Mouse (Mus musculus) kidney, adult 18-20 months (tissue): ENCODE measurements around the gene Sephs2.

Experiments
- DNase-seq: peaks from one replicate; pipeline ENCODE4 v3.0.0; 2021

Sephs2 gene

DNA sequence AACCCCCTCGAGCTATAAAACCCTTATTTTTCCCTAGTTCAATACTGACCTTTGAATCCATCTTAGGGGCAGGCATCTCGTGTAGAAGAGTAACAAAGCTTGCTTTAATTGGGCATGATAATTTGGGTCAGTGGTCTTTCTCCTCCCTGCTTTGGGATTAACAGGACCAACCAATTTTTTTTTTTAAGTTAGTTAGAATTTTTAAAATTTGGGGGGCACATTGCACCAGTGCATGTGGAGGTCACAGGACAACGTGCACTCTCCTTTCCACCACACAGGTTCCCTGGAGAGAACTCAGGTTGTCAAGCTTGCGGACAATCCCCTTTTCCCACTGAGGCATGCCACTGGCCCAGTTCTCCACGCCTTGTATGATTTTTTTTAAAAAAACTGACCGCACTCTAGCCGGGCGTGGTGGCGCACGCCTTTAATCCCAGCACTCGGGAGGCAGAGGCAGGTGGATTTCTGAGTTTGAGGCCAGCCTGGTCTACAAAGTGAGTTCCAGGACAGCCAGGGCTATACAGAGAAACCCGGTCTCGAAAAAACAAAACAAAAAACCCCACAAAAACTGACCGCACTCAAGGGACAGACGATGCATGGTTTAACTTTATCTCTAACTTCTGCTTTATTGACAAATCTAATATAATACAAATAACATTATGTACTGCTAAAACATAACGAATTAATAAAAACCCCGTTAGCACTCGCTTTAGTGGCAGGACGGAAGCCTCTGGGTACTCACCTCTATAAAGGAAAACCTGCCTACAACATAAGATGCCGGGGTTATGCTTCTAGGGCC lies 41.8 kb downstream of the Sephs2 start:
- DNase-seq: no peak

DNA sequence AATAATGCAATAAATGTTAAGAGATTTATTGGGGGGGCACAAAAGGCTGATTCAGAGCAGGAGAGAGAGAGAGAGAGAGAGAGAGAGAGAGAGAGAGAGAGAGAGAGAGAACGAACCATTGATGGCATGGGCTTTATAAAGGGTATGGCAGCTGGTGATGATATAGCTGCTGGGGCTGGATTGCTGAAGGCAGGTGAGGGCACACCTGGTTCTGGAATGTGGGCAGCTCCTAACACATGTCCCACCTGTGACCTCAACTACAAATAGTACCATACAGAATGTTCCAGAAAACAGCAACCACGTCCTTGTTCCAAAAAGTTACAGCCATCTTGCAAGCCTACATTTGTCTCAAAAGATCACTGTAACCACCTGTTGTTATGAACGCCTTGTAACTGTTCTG lies 42.5 kb downstream of the Sephs2 start:
- no peak for DNase-seq

DNA sequence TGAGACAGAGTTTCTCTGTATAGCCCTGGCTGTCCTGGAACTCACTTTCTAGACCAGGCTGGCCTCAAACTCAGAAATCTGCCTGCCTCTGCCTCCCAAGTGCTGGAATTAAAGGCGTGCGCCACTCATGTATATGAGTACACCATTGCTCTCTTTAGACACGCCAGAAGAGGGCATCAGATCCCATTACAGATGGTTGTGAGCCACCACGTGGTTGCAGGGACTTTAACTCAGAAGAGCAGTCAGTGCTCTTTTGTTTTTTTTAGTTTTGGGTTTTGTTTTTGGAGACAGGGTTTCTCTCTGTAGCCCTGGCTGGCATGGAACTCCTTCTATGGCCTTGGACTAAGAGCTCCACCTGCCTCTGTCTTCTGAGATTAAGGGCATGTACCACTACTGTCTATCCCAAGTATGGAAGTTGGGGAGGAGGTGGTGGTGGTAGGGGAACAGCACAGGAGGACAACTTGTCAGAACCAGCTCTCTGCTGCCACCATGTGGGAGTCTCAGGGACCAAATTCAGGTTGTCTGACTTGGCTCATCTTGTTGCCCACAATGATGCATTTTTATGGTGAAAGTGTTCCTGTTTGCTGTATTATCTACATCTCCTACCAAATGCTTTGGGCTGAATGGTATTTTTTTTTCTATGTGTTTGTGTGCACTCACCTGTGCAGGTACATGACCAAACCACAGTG lies 45.1 kb downstream of the Sephs2 start:
- DNase-seq: peak; percentile 81

DNA sequence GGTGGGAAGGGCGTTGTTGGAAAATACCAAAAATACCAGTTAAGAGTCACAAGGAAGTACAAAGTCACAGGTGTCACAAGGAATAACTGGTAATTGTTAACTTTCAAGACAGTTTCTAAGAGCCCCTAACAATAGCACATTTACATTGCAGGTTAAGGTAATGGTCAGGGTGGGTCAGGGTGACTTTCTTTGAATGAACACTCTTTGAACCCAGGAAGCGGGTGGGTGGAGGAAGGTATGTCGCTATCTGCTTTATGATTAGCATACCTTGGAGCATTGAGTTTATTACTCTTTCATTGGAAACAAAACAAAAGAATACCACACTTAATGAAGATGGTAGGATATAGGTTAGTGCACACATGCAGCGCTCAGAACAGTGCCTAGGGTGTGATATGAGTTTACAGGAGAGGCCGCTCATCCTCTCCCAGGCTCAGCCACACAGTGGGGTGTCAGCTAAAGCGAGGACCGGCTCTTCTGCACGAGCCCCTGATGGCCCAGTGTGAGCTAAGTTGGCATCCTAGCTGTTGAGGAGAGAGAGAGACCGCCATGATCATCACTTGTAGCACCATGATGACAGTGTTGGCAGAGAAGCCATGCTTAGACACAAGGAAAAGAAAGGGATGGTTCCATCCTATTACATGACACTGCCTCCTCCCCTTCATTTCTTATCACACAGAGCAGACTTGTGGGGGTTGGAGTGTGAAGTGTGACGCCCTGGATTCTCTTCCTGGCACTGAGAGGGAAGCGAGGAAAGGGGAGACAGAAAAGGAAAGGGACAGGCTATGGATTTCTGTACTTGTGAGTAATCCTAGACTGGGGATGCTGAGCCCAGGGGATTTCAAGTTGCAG lies 48.5 kb downstream of the Sephs2 start:
- no peak for DNase-seq

DNA sequence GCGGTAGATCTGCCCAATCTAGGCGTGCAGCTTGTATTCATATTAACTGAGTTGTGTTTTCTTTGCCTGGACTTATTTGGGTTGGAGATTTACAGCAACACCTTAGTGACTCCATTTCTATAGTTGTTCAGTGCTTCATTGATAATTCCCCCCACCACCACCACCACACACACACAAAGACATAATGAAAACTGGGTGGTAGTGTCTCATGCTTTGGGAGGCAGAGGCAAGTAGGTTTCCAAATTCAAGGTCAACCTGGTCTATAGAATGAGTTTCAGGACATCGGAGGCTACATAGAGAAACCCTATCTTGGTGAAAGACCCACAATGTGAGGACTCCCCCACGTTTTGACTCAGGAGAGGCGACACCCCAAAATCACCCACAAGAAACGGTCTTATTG lies 49.2 kb downstream of the Sephs2 start:
- no peak for DNase-seq

DNA sequence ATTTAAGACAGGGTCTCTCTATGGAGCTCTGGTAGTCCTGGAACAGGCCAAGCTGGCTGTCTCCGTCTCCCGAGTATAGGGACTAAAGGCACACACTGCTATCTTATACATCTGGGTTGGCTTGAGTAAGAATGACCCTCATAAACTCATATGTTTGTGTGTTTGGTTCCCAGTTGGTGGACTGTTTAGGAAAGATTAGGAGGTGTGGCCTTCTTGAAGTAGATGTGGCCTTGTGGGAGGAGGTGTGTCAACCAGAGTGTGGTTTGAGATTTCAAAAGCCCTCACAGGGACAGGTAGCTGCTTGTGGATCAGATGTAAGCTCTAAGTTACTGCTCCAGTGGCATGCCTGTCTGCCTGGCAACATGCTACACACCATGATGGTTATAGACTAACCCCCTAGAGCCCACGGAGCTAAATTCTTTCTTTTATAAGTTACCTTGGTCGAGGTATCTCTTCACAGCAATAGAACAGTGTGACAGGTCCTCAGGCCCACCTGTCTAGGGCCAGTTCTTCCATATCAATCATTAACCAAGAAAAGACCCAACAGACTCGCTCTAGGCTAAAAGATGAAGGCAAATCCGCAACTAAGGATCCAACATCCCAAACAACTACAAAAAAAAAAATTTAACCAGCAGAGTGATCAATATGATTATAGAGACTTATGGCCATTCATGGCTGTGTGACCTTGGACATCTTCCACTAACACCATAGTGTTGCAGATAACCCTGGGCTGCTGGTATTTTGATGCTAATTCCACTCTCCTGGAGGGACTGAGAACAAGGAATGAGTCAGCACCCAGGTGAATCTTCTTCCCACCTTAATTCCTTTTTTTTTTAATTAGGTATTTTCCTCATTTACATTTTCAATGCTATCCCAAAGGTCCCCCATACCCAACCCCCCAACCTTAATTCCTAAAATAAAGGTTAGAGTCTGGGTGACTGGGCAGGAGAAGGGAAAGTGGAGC lies 50.1 kb downstream of the Sephs2 start:
- no peak for DNase-seq

- no peak for DNase-seq
These were observed 50.7 kb downstream of the Sephs2 start for GRCm38 (mm10) chr7:127223106-127223505.
